Mouse (Mus musculus) right cerebral cortex, postnatal 4 days (tissue): ENCODE measurements around the gene Inmt.
"Not testable (repeated sequence)": the region's sequence is repeated elsewhere in the genome, so short reads cannot be mapped to it uniquely, and the experiment has no call there.

Experiments
- DNase-seq: peaks from one replicate; pipeline ENCODE4 v3.0.0-alpha.2; 2022

Gene Inmt

GRCm38 (mm10) chr6:55174741-55175181, at the start of gene Inmt:
TSS of gene Inmt (minus strand) at chr6:55175043.
- no peak for DNase-seq

GRCm38 (mm10) chr6:55223986-55224385, 49.1 kb upstream of the Inmt start:
- DNase-seq = no peak

GRCm38 (mm10) chr6:55218232-55218631, 43.4 kb upstream of the Inmt start:
- no peak for DNase-seq

- no peak for DNase-seq
Measured at GRCm38 (mm10) chr6:55214541-55214940, 39.7 kb upstream of the Inmt start.

- no peak for DNase-seq
Measured at GRCm38 (mm10) chr6:55210423-55211365, 35.9 kb upstream of the Inmt start.

GRCm38 (mm10) chr6:55207786-55208185, 32.9 kb upstream of the Inmt start:
- DNase-seq = no peak

GRCm38 (mm10) chr6:55203931-55204330, 29.1 kb upstream of the Inmt start:
- DNase-seq = no peak

- peak; percentile 84 for DNase-seq
Measured at GRCm38 (mm10) chr6:55202913-55203910, 28.4 kb upstream of the Inmt start, which contains the start of gene Mindy4. TSS of gene Mindy4 (plus strand) at chr6:55203383.

GRCm38 (mm10) chr6:55199047-55199446, 24.2 kb upstream of the Inmt start:
- DNase-seq = no peak

GRCm38 (mm10) chr6:55193171-55193570, 18.3 kb upstream of the Inmt start:
- DNase-seq = no peak

- no peak for DNase-seq
Measured at GRCm38 (mm10) chr6:55191537-55191936, 16.7 kb upstream of the Inmt start.

- no peak for DNase-seq
Measured at GRCm38 (mm10) chr6:55189406-55189805, 14.6 kb upstream of the Inmt start.

GRCm38 (mm10) chr6:55187827-55188226, 13.0 kb upstream of the Inmt start:
- not testable (repeated sequence) for DNase-seq

GRCm38 (mm10) chr6:55182655-55183430, 8.0 kb upstream of the Inmt start:
- DNase-seq = no peak

GRCm38 (mm10) chr6:55179560-55179959, 4.7 kb upstream of the Inmt start:
- no peak for DNase-seq

- DNase-seq = peak; percentile 42
Measured at GRCm38 (mm10) chr6:55177060-55177732, 2.4 kb upstream of the Inmt start.

GRCm38 (mm10) chr6:55175892-55176291, 1.0 kb upstream of the Inmt start:
- DNase-seq = no peak

GRCm38 (mm10) chr6:55175456-55175855, 613 bp upstream of the Inmt start:
- no peak for DNase-seq

GRCm38 (mm10) chr6:55173941-55174349, 898 bp downstream of the Inmt start:
- DNase-seq = no peak

GRCm38 (mm10) chr6:55173171-55173570, 1.7 kb downstream of the Inmt start:
- DNase-seq = no peak

GRCm38 (mm10) chr6:55171638-55172037, 3.2 kb downstream of the Inmt start:
- no peak for DNase-seq

- DNase-seq = no peak
Measured at GRCm38 (mm10) chr6:55169818-55170217, 5.0 kb downstream of the Inmt start.
